Mouse (Mus musculus) CH12.LX (cell line): ENCODE results near the gene Wasf1. TPM values are rescaled to one million over a fixed set of nuclear protein-coding genes. Genes with fewer than 3 reads are reported as not detected.

Experiments
- DNase-seq: peaks from one replicate; pipeline ENCODE4 v3.0.0-alpha.2; 2013; ENCODE audit errors: extremely low read depth
- H3K27ac ChIP-seq: 2 replicates; pipeline ENCODE4 v1.5.1; 2012; ENCODE audit warnings: low read depth, mild to moderate bottlenecking, control low read depth, moderate library complexity; ENCODE audit not compliant: insufficient read depth
- H3K27me3 ChIP-seq: replicated peaks from 2 replicates; pipeline ENCODE3; 2012; ENCODE audit warnings: inconsistent platforms
- H3K36me3 ChIP-seq, 2 experiments: replicated peaks in 1 of 2; 2 replicates each; pipeline versions ENCODE3 to v1.6.1; 2012; ENCODE audit warnings: inconsistent platforms in 1 of 2, low read length in 1 of 2, mild to moderate bottlenecking in 1 of 2, mixed read lengths in 1 of 2, moderate library complexity in 1 of 2; ENCODE audit not compliant: control insufficient read depth in 1 of 2, insufficient read depth in 1 of 2
- H3K4me1 ChIP-seq, 2 experiments: 2 replicates each; pipeline ENCODE4 v1.6.1; 2012; ENCODE audit warnings: inconsistent platforms in 1 of 2, moderate library complexity in 1 of 2; ENCODE audit not compliant: insufficient read depth in 2 of 2, control insufficient read depth in 1 of 2
- H3K4me2 ChIP-seq: 2 replicates; pipeline ENCODE4 v1.6.1; 2012; ENCODE audit warnings: low read depth, mild to moderate bottlenecking, control low read depth; ENCODE audit not compliant: poor library complexity, insufficient read depth, severe bottlenecking
- H3K4me3 ChIP-seq, 3 experiments: fragments of 150-350 bp in 1 of 3; sonication (generic) in 1 of 3; replicated peaks in 1 of 3; 2 replicates each; pipeline versions ENCODE3 to v1.5.1; 2011 to 2012; ENCODE audit warnings: low read depth in 2 of 3, low read length in 2 of 3, mild to moderate bottlenecking in 2 of 3, moderate library complexity in 2 of 3, control low read depth in 1 of 3, improper control_type of control experiment in 1 of 3, inconsistent platforms in 1 of 3, mixed read lengths in 1 of 3; ENCODE audit not compliant: poor library complexity in 1 of 3
- H3K79me2 ChIP-seq: replicated peaks from 2 replicates; pipeline ENCODE4 v1.6.1; 2012; ENCODE audit warnings: mild to moderate bottlenecking, moderate library complexity; ENCODE audit not compliant: control insufficient read depth, poor library complexity, insufficient read depth, severe bottlenecking; ENCODE audit errors: extremely low read depth
- H3K9ac ChIP-seq: 2 replicates; pipeline ENCODE4 v1.6.1; 2012; ENCODE audit warnings: low read depth, mild to moderate bottlenecking, control low read depth, moderate library complexity; ENCODE audit not compliant: insufficient read depth
- H3K9me3 ChIP-seq: replicated peaks from 2 replicates; pipeline ENCODE3; 2012; ENCODE audit warnings: low read length, inconsistent platforms, mixed read lengths
- BHLHE40 ChIP-seq: IDR thresholded peaks from 2 replicates; pipeline ENCODE4 v1.6.1; 2011; ENCODE audit warnings: mild to moderate bottlenecking, low read depth, low read length, improper control_type of control experiment
- CTCF ChIP-seq, 2 experiments: IDR thresholded peaks in 1 of 2; conservative IDR thresholded peaks in 1 of 2; 2 replicates each; pipeline ENCODE4 v1.5.1; 2011 to 2012; ENCODE audit warnings: low read depth in 2 of 2, low read length in 2 of 2, improper control_type of control experiment in 1 of 2, inconsistent platforms in 1 of 2, mild to moderate bottlenecking in 1 of 2, moderate library complexity in 1 of 2
- E2F4 ChIP-seq: IDR thresholded peaks from 2 replicates; pipeline ENCODE4 v1.6.1; 2011; ENCODE audit warnings: low read depth, low read length, improper control_type of control experiment; ENCODE audit not compliant: insufficient replicate concordance
- ELF1 ChIP-seq: IDR thresholded peaks from 2 replicates; pipeline ENCODE4 v1.6.1; 2014; ENCODE audit warnings: low read depth, mild to moderate bottlenecking, inconsistent platforms, low read length, improper control_type of control experiment
- ETS1 ChIP-seq: conservative IDR thresholded peaks from 2 replicates; pipeline ENCODE4 v1.6.1; 2012; ENCODE audit warnings: low read depth, mild to moderate bottlenecking, inconsistent platforms, low read length, improper control_type of control experiment, moderate library complexity
- GABPA ChIP-seq: IDR thresholded peaks from 2 replicates; pipeline ENCODE4 v1.6.1; 2012; ENCODE audit warnings: low read depth, low read length, improper control_type of control experiment, inconsistent platforms; ENCODE audit not compliant: insufficient replicate concordance
- HCFC1 ChIP-seq: IDR thresholded peaks from 2 replicates; pipeline ENCODE4 v1.6.1; 2012; ENCODE audit warnings: low read depth, mild to moderate bottlenecking, inconsistent platforms, low read length, improper control_type of control experiment
- IRF4 ChIP-seq: IDR thresholded peaks from 2 replicates; pipeline ENCODE4 v1.6.1; 2014; ENCODE audit warnings: low read depth, mild to moderate bottlenecking, inconsistent platforms, low read length, improper control_type of control experiment
- JUND ChIP-seq: conservative IDR thresholded peaks from 2 replicates; pipeline ENCODE4 v1.6.1; 2011; ENCODE audit warnings: low read depth, low read length, improper control_type of control experiment
- MAX ChIP-seq: IDR thresholded peaks from 2 replicates; pipeline ENCODE4 v1.6.1; 2011; ENCODE audit warnings: low read length, improper control_type of control experiment
- MAZ ChIP-seq: IDR thresholded peaks from 2 replicates; pipeline ENCODE4 v1.6.1; 2012; ENCODE audit warnings: low read depth, mild to moderate bottlenecking, inconsistent platforms, low read length, improper control_type of control experiment, moderate library complexity
- MEF2A ChIP-seq: IDR thresholded peaks from 2 replicates; pipeline ENCODE4 v1.6.1; 2014; ENCODE audit warnings: low read depth, mild to moderate bottlenecking, inconsistent platforms, low read length, improper control_type of control experiment, borderline replicate concordance
- MXI1 ChIP-seq: IDR thresholded peaks from 2 replicates; pipeline ENCODE4 v1.6.1; 2011; ENCODE audit warnings: mild to moderate bottlenecking, low read depth, low read length, improper control_type of control experiment
- POLR2AphosphoS2 ChIP-seq: IDR thresholded peaks from 2 replicates; pipeline ENCODE4 v1.6.1; 2011; ENCODE audit warnings: low read depth, low read length, improper control_type of control experiment
- RAD21 ChIP-seq: IDR thresholded peaks from 2 replicates; pipeline ENCODE4 v1.6.1; 2011; ENCODE audit warnings: low read depth, mild to moderate bottlenecking, low read length, improper control_type of control experiment, moderate library complexity
- SIN3A ChIP-seq: IDR thresholded peaks from 2 replicates; pipeline ENCODE4 v1.6.1; 2012; ENCODE audit warnings: low read length, improper control_type of control experiment, inconsistent platforms
- TCF12 ChIP-seq: IDR thresholded peaks from 2 replicates; pipeline ENCODE4 v1.6.1; 2014; ENCODE audit warnings: low read depth, mild to moderate bottlenecking, inconsistent platforms, low read length, improper control_type of control experiment
- ZC3H11A ChIP-seq: IDR thresholded peaks from 2 replicates; pipeline ENCODE4 v1.6.1; 2012; ENCODE audit warnings: low read depth, mild to moderate bottlenecking, inconsistent platforms, low read length, improper control_type of control experiment
- ZNF384 ChIP-seq: IDR thresholded peaks from 2 replicates; pipeline ENCODE4 v1.6.1; 2012; ENCODE audit warnings: low read depth, low read length, improper control_type of control experiment, inconsistent platforms
- dilution Hi-C: fragments of 300-500 bp; cut with MboI; formaldehyde crosslinking; loops from 2 replicates; pipeline ENCODE4 v1.14.3; 2020; ENCODE audit warnings: low sequenced_read_pairs; ENCODE audit not compliant: extremely low pct_unique_long_range_greater_than_20kb, extremely low pct_ligation_motif_present
- in situ Hi-C: fragments of 300-500 bp; cut with MboI; formaldehyde crosslinking; loops from 3 replicates; pipeline ENCODE4 v1.14.3; 2019; ENCODE audit warnings: low sequenced_read_pairs, low pct_ligation_motif_present, low pct_unique_long_range_greater_than_20kb, mixed read lengths
- polyA plus RNA-seq: library from polyadenylated mRNA; unstranded; fragments of >175 nt; gene quantifications from 2 replicates; pipeline ENCODE4 v1.2.1, GENCODE M21; 2012; ENCODE audit warnings: low read depth; ENCODE audit not compliant: insufficient read length
- total RNA-seq, 2 experiments: library from RNA; depleted of rRNA; stranded (reverse); fragments of 300-350 nt in 1 of 2; fragments of >200 nt in 1 of 2; gene quantifications; 2 replicates each; pipeline ENCODE4 v1.2.3; 2012 to 2014

Gene Wasf1
- total and polyA plus RNA-seq, 3 experiments: 0.09 TPM; not detected in 2

- no peak for TF ChIP-seq ELF1
- TF ChIP-seq GABPA: no peak
- TF ChIP-seq TCF12: no peak
- no peak for TF ChIP-seq SIN3A
- TF ChIP-seq JUND: no peak
- TF ChIP-seq MEF2A: no peak
- no peak for TF ChIP-seq E2F4
- no peak for TF ChIP-seq MXI1
- no peak for TF ChIP-seq CTCF (conservative IDR thresholded peaks at IDR 0.05 in 1 of 2, IDR thresholded peaks at IDR 0.05 in 1 of 2; ENCODE audit: low read depth in 2 of 2, low read length in 2 of 2)
- TF ChIP-seq IRF4: no peak
- TF ChIP-seq POLR2AphosphoS2: no peak
- no peak for TF ChIP-seq ETS1
- no peak for TF ChIP-seq MAZ
- TF ChIP-seq HCFC1: no peak
- TF ChIP-seq RAD21: no peak
- Histone ChIP-seq H3K4me1 (peaks cover 0 to 16% of the 10 kb centered on the region in 2 experiments; a peak in 2 of 4 replicates), H3K79me2 (peaks cover 21% of the 10 kb centered on the region), H3K9ac (peak overlapping the region; percentile 99), H3K9me3 (no peaks in the 10 kb centered on the region), H3K27ac (peak overlapping the region; percentile 75; the same call in 1 of the 2 replicates), H3K27me3 (peaks cover 23% of the 10 kb centered on the region), H3K36me3 (peaks cover 0 to 28% of the 10 kb centered on the region in 2 experiments), H3K4me2 (peak overlapping the region; percentile 87), H3K4me3 (peak overlapping the region; percentile 92 to 100 (median 95))
- DNase-seq: no peak
- dilution Hi-C loops (no loop called here), in situ Hi-C loops (no loop called here)
These were observed 942 bp upstream of the Wasf1 start for GRCm38 (mm10) chr10:40882333-40882732.

DNA sequence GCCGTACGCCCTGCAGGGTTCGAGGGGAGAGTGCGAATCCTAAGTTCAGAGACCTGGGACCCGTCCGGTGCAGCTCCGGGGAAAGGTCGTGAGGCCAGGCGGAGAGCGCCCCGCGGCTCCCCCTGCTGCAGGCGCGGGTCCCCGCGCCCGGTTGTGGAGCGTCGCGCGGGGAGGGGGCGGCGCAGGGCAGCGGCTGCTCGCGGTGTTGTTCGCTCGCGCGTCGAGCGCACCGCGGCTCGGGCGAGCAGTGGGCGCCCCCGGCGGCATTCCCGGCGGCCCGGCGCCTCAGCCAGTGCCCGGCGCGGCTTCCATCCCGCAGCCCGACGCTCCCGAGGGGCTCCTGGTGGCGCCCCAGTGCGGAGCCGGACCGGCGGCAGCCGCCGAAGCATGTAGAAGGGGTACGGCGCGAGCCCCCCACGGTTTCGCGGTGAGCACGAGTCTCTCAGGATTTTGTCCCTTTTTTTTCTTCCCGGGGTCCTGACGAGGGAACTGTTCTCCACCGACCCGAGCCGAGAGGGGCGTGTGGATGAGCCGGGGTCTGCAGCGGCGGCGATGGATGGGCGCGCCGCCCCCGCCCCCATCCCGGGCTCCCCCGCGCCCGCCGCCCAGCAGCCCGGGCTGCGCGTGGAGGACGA lies 486 bp downstream of the Wasf1 start:
- no peaks in the 10 kb centered on the region for H3K9me3 ChIP-seq
- dilution Hi-C loops: no loop called here
- H3K4me1 ChIP-seq: peaks cover 0 to 16% of the 10 kb centered on the region in 2 experiments; a peak in 2 of 4 replicates
- peak overlapping the region; percentile 44 to 95 (median 80) for H3K4me3 ChIP-seq
- no peak overlapping the region for H3K9ac ChIP-seq
- TF ChIP-seq ZC3H11A: no peak
- no peak for TF ChIP-seq HCFC1
- no peak for TF ChIP-seq JUND
- TF ChIP-seq GABPA: no peak
- no peak for TF ChIP-seq MAX
- TF ChIP-seq BHLHE40: no peak
- no peak for TF ChIP-seq ZNF384
- H3K4me2 ChIP-seq: peak overlapping the region; percentile 99
- in situ Hi-C loops: no loop called here
- H3K27ac ChIP-seq: no peak overlapping the region
- peaks cover 16% of the 10 kb centered on the region for H3K79me2 ChIP-seq
- no peak for DNase-seq
- peaks cover 32% of the 10 kb centered on the region for H3K27me3 ChIP-seq
- H3K36me3 ChIP-seq: peaks cover 0 to 18% of the 10 kb centered on the region in 2 experiments
